Mouse (Mus musculus) C2C12 (cell line): ENCODE data around the gene C87436.

Experiments used
- CTCF ChIP-seq: IDR thresholded peaks from one replicate; pipeline ENCODE4 v1.5.1; 2011; ENCODE audit not compliant: control insufficient read depth, insufficient read depth, insufficient read length
- FOSL1 ChIP-seq: IDR thresholded peaks from one replicate; pipeline ENCODE4 v1.8.0; 2011; ENCODE audit warnings: mild to moderate bottlenecking, low read length; ENCODE audit not compliant: poor library complexity, insufficient read depth, severe bottlenecking
- MAX ChIP-seq: IDR thresholded peaks from one replicate; pipeline ENCODE4 v1.6.1; 2011; ENCODE audit warnings: mild to moderate bottlenecking, control low read depth
- MYOD1 ChIP-seq: IDR thresholded peaks from one replicate; pipeline ENCODE4 v1.6.1; 2011; ENCODE audit warnings: low read depth; ENCODE audit not compliant: control insufficient read depth, insufficient read length
- USF1 ChIP-seq: IDR thresholded peaks from one replicate; pipeline ENCODE4 v1.6.1; 2011; ENCODE audit warnings: low read depth, mild to moderate bottlenecking, control low read depth, moderate library complexity

DNA sequence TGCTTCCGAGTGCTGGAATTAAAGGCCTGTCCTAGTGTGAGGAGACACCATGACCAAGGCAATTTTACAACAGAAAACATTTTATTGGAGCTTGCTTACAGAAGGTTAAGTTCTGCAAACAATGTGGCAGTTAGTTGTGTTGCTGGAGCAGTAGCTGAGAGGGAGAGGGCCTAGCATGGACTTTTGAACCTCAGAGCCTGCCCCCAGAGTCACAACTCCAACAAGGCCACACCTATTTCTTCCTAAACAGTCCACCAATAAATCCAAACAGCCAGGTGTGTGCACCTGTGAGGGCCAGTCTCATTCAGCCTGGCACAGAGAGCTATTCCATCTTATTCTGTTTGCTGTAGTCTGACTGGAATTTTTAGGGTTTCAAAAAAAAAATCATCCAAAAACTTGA is 4.5 kb upstream of the C87436 start:
- no peak for TF ChIP-seq USF1
- TF ChIP-seq CTCF = no peak
- no peak for TF ChIP-seq MYOD1
- TF ChIP-seq FOSL1 = no peak
- no peak for TF ChIP-seq MAX
